Mouse (Mus musculus): ENCODE measurements at regions not wholly inside any gene's neighbourhood (a gene's known extent, or its start where the extent isn't known, plus 50 kb on each side); places are given as distances from the start of the nearest gene placed in this dataset.

DNA sequence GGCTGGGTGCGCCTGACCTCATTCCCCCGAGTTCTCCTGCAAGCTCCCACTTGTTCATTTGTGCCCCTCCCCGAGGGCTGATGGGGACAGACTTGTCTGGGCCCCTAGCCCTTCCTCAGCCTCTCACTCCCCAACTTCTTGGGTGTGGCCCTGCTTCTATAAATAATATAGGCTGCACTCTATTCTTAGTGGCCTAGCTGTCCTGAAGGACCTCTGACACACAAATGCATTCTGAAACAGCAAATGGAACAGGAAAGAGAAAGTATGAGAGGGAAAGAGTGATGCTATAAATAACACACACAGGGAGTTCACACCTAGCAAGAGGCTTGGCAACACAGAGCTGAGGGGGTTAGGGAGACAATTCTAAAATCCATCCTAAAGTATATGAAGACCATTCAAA is 544.0 kb downstream of the Rnf144b start:
- Histone ChIP-seq H3K27ac (ENCODE audit: insufficient read depth, low read depth, low read length) (no peak overlapping the region), H3K4me3 (ENCODE audit: insufficient read depth, low read depth, low read length) (no peak overlapping the region), H3K4me1 (ENCODE audit: control insufficient read depth, insufficient read depth, low read length) (no peaks in the 10 kb centered on the region; the same call in 1 of the 2 replicates)
- TF ChIP-seq CTCF (IDR thresholded peaks at IDR 0.05; ENCODE audit: insufficient read depth, low read depth, low read length) (no peak), POLR2A (IDR thresholded peaks at IDR 0.05; ENCODE audit: insufficient read depth, low read depth, low read length) (no peak)
- WGBS, result 85% methylated on average over 3 of the region's 3 CpGs

GRCm38 (mm10) chr13:47666956-47667701 is 544.7 kb downstream of the Rnf144b start:
- no peak overlapping the region for H3K4me3 ChIP-seq (ENCODE audit: insufficient read depth, low read depth, low read length)
- TF ChIP-seq CTCF (IDR thresholded peaks at IDR 0.05; ENCODE audit: insufficient read depth, low read depth, low read length) (peak; percentile 77; the same call in 1 of the 2 replicates), POLR2A (IDR thresholded peaks at IDR 0.05; ENCODE audit: insufficient read depth, low read depth, low read length) (no peak)
- 19% methylated on average over 13 of the region's 13 CpGs for WGBS
- H3K4me1 ChIP-seq (ENCODE audit: control insufficient read depth, insufficient read depth, low read length), result no peaks in the 10 kb centered on the region; the same call in 1 of the 2 replicates
- H3K27ac ChIP-seq (ENCODE audit: insufficient read depth, low read depth, low read length), result no peak overlapping the region

DNA sequence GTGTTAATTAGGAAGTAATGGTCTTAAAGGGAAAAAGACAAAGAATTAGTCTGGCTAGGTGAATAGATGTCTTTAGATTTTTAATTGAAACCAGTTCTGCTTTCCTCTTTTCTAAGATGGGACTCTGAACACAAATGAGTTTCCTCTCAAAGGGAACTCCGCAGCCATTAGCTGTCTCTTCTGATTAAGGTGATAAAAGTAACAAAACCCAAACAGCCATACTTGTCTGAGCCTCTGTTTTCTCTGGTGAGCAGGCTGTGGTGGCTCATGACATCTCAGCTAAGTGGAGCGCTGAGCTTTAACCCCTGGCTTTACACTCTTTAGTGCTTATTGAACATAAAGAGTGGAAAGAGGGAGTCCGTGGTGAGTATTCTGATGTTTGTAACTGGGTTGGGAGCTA is 565.7 kb downstream of the Rnf144b start:
- H3K27ac ChIP-seq (ENCODE audit: insufficient read depth, low read depth, low read length), result no peak overlapping the region
- WGBS, result 88% methylated on average over 3 of the region's 3 CpGs

GRCm38 (mm10) chr13:47693815-47694214 is 567.2 kb upstream of the Id4 start:
- 92% methylated on average over 14 of the region's 14 CpGs for WGBS
- Histone ChIP-seq H3K27ac (ENCODE audit: insufficient read depth, low read depth, low read length) (no peak overlapping the region), H3K4me3 (ENCODE audit: insufficient read depth, low read depth, low read length) (no peak overlapping the region), H3K4me1 (ENCODE audit: control insufficient read depth, insufficient read depth, low read length) (no peaks in the 10 kb centered on the region)
- TF ChIP-seq POLR2A (IDR thresholded peaks at IDR 0.05; ENCODE audit: insufficient read depth, low read depth, low read length) (no peak), CTCF (IDR thresholded peaks at IDR 0.05; ENCODE audit: insufficient read depth, low read depth, low read length) (no peak)

More for the DNA sequence above, 565.7 kb downstream of the Rnf144b start:
- TF ChIP-seq POLR2A (IDR thresholded peaks at IDR 0.05; ENCODE audit: insufficient read depth, low read depth, low read length) (no peak), CTCF (IDR thresholded peaks at IDR 0.05; ENCODE audit: insufficient read depth, low read depth, low read length) (no peak)
- Histone ChIP-seq H3K4me3 (ENCODE audit: insufficient read depth, low read depth, low read length) (no peak overlapping the region), H3K4me1 (ENCODE audit: control insufficient read depth, insufficient read depth, low read length) (no peaks in the 10 kb centered on the region)

- no peaks in the 10 kb centered on the region for H3K4me1 ChIP-seq (ENCODE audit: control insufficient read depth, insufficient read depth, low read length)
- TF ChIP-seq POLR2A (IDR thresholded peaks at IDR 0.05; ENCODE audit: insufficient read depth, low read depth, low read length) (no peak), CTCF (IDR thresholded peaks at IDR 0.05; ENCODE audit: insufficient read depth, low read depth, low read length) (no peak)
- WGBS, result 79% methylated on average over 2 of the region's 2 CpGs
- no peak overlapping the region for H3K4me3 ChIP-seq (ENCODE audit: insufficient read depth, low read depth, low read length)
- no peak overlapping the region for H3K27ac ChIP-seq (ENCODE audit: insufficient read depth, low read depth, low read length)
Measured at GRCm38 (mm10) chr13:47695877-47696276, 565.2 kb upstream of the Id4 start.

- H3K4me3 ChIP-seq (ENCODE audit: insufficient read depth, low read depth, low read length), result no peak overlapping the region
- H3K4me1 ChIP-seq (ENCODE audit: control insufficient read depth, insufficient read depth, low read length), result no peaks in the 10 kb centered on the region
- no peak overlapping the region for H3K27ac ChIP-seq (ENCODE audit: insufficient read depth, low read depth, low read length)
- TF ChIP-seq CTCF (IDR thresholded peaks at IDR 0.05; ENCODE audit: insufficient read depth, low read depth, low read length), result no peak
- no peak for TF ChIP-seq POLR2A (IDR thresholded peaks at IDR 0.05; ENCODE audit: insufficient read depth, low read depth, low read length)
- WGBS, result 50% methylated on average over 3 of the region's 3 CpGs
Measured at GRCm38 (mm10) chr13:47700556-47700955, 560.5 kb upstream of the Id4 start.

DNA sequence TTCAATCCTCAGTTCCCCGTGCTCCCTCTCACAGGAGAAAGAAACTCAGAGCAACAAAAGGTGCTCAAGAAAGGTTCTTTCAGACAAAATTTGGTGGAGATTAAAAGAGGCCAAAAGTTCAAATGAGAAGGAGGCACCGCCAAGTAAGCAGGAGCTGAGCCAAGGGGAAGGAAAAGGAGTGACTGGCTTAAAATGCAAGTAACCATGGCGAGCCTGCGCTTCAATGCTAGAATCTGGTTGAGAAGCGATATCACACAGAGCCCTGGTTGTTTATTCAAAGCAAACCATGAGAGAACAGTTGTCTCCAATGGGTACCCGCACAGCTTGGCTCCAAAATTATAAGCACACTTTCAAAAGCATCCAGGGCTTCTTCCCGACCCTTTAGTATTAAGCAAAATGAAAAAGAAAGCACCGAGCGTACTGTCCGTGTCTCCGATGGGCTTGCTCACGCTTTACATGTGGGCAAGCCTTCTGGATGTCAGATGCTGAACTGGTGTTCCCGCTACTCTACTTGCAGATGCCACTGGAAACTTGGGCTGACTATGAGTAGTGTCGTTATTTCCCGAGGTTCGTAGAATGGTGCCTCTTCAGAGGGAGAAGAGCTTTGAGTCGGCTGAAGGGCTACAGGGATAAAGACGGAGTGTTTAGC is 552.9 kb upstream of the Id4 start:
- TF ChIP-seq POLR2A (IDR thresholded peaks at IDR 0.05; ENCODE audit: insufficient read depth, low read depth, low read length), result no peak
- TF ChIP-seq CTCF (IDR thresholded peaks at IDR 0.05; ENCODE audit: insufficient read depth, low read depth, low read length), result no peak
- 37% methylated on average over 18 of the region's 18 CpGs for WGBS
- Histone ChIP-seq H3K4me1 (ENCODE audit: control insufficient read depth, insufficient read depth, low read length) (no peaks in the 10 kb centered on the region), H3K4me3 (ENCODE audit: insufficient read depth, low read depth, low read length) (no peak overlapping the region), H3K27ac (ENCODE audit: insufficient read depth, low read depth, low read length) (no peak overlapping the region)

GRCm38 (mm10) chr13:47709323-47709722 is 551.7 kb upstream of the Id4 start:
- Histone ChIP-seq H3K4me3 (ENCODE audit: insufficient read depth, low read depth, low read length) (no peak overlapping the region), H3K4me1 (ENCODE audit: control insufficient read depth, insufficient read depth, low read length) (no peaks in the 10 kb centered on the region), H3K27ac (ENCODE audit: insufficient read depth, low read depth, low read length) (no peak overlapping the region)
- TF ChIP-seq POLR2A (IDR thresholded peaks at IDR 0.05; ENCODE audit: insufficient read depth, low read depth, low read length) (no peak), CTCF (IDR thresholded peaks at IDR 0.05; ENCODE audit: insufficient read depth, low read depth, low read length) (no peak)
- 99% methylated on average over 3 of the region's 3 CpGs for whole genome bisulfite sequencing

DNA sequence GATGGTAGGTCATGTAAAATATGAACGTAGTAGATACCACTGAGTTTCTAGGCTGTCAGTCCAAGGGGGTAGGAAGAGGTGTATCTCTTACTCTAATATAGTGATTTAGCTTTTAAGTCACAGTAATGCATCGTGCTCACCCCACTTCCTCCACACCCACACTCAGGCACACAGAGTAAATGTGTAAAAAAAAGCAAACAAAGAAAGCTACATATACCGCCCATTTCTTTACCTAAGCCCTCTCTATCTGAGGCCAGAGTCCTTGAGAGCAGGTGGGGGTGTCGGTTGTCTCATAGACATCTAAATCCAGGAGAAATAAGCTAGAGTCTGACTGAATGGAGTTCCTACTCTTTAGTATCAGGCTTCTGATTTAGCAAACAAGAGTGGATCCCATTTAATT is 548.5 kb upstream of the Id4 start:
- no peak overlapping the region for H3K4me3 ChIP-seq (ENCODE audit: insufficient read depth, low read depth, low read length)
- H3K4me1 ChIP-seq (ENCODE audit: control insufficient read depth, insufficient read depth, low read length), result no peaks in the 10 kb centered on the region
- H3K27ac ChIP-seq (ENCODE audit: insufficient read depth, low read depth, low read length), result no peak overlapping the region
- TF ChIP-seq CTCF (IDR thresholded peaks at IDR 0.05; ENCODE audit: insufficient read depth, low read depth, low read length), result no peak
- no peak for TF ChIP-seq POLR2A (IDR thresholded peaks at IDR 0.05; ENCODE audit: insufficient read depth, low read depth, low read length)
- WGBS, result 87% methylated on average over 4 of the region's 4 CpGs

Measured in olfactory bulb, adult 2 months (tissue).